Mouse (Mus musculus) liver, embryonic 12.5 days (tissue): ENCODE results near the gene Tbc1d2b. TPM values are rescaled to one million over a fixed set of nuclear protein-coding genes. Genes with fewer than 3 reads are reported as not detected.

ENCODE experiments used
- ATAC-seq: fragments of 200-750 bp; cut with Nextera tagmentation; 2 replicates; pipeline ENCODE4 v1.8.0; 2017; ENCODE audit warnings: moderate number of reproducible peaks, mild to moderate bottlenecking, moderate library complexity
- H3K27ac ChIP-seq: fragments of 300-500 bp; sonication (generic); 2 replicates; pipeline ENCODE4 v1.5.1; 2016; ENCODE audit warnings: mild to moderate bottlenecking
- H3K27me3 ChIP-seq: fragments of 300-500 bp; sonication (generic); replicated peaks from 2 replicates; pipeline ENCODE4 v1.6.1; 2016; ENCODE audit warnings: mild to moderate bottlenecking, moderate library complexity
- H3K36me3 ChIP-seq: fragments of 300-500 bp; sonication (generic); 2 replicates; pipeline ENCODE4 v1.6.1; 2016; ENCODE audit warnings: mild to moderate bottlenecking, moderate library complexity
- H3K4me1 ChIP-seq: fragments of 300-500 bp; sonication (generic); 2 replicates; pipeline ENCODE4 v1.6.1; 2016
- H3K4me2 ChIP-seq: fragments of 300-500 bp; sonication (generic); 2 replicates; pipeline ENCODE4 v1.6.1; 2016; ENCODE audit warnings: mild to moderate bottlenecking, moderate library complexity
- H3K4me3 ChIP-seq: fragments of 300-500 bp; sonication (generic); 2 replicates; pipeline ENCODE4 v1.5.1; 2016; ENCODE audit warnings: mild to moderate bottlenecking, moderate library complexity
- H3K9ac ChIP-seq: fragments of 300-500 bp; sonication (generic); 2 replicates; pipeline ENCODE4 v1.6.1; 2016; ENCODE audit warnings: mild to moderate bottlenecking, moderate library complexity
- H3K9me3 ChIP-seq: fragments of 300-500 bp; sonication (generic); replicated peaks from 2 replicates; pipeline ENCODE4 v1.6.1; 2016; ENCODE audit warnings: mild to moderate bottlenecking, moderate library complexity
- WGBS: fragments of 180-500 bp; shearing (Covaris S2); methylation state at CpG from one replicate; pipeline ENCODE4 v1.1.7; 2016; ENCODE audit not compliant: insufficient replicate concordance; 5-methylcytosine and 5-hydroxymethylcytosine counted together
- polyA plus RNA-seq: library from polyadenylated mRNA; unstranded; fragments of >200 nt; fragmentation: Nextera tagmentation; extraction: Ambion mirVana; gene quantifications from 2 replicates; pipeline ENCODE4 v1.2.1, GENCODE M21; 2016

Gene Tbc1d2b
- polyA plus RNA-seq, 1 experiment from 2014 or later, result 11.0 TPM

DNA sequence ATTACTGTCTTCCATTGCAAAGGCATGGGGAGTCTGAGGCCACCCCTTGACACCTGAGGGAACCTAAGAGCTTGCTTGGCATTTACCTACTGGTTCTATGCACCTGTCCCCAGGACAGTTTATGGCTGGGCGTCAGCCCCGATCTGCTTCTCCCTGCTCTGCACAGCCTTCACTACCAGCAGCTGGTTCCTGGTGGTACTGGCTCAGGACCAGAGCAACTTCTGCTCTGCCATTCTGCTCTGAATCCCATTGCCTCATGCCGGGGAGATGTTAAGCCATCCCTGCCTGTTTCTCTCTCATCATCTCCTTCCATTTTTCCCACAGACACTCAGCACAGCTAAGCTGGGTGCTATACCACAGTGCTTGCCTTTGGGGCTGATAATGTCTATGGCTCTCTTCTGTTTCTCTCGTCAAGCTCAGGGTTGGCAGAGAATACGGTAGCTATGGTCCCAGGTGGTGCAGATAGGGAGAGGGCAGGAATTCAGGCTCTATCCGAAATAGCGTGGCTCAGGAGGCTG is 72.7 kb downstream of the Tbc1d2b start:
- no peak for ATAC-seq

DNA sequence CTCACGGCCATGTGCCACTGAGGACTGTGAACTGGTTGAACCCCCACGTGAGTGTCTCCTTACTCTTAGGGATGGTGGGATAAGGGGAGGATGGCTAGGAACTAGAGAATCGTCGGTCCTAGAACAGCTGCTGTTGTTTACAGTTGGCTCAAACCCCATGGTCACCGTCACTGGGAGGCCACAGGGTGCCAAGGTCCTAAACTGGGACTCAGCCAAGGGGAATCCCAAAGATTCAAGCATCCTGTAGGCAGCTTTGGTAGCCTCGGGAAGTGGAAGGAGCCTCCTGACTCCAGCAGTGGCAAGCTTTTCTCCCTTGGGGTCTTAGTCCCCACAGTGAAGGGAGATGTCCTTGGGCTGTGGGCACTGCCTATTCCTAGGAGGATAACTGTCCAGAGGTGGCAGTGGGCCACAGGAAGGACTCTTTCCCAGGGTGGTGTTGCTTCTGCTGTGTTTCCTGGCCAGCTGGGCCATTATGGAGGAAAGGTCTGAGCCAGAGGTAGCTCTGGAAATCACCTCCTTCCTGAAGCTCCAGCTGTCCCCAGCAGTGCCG is 73.4 kb downstream of the Tbc1d2b start:
- no peaks in the 10 kb centered on the region for H3K9me3 ChIP-seq
- no peak overlapping the region for H3K9ac ChIP-seq
- no peak overlapping the region for H3K27ac ChIP-seq
- H3K4me2 ChIP-seq, result no peak overlapping the region
- WGBS, result 72% methylated on average over 7 of the region's 7 CpGs
- H3K4me1 ChIP-seq, result peaks cover 11% of the 10 kb centered on the region; the same call in 1 of the 2 replicates
- no peaks in the 10 kb centered on the region for H3K27me3 ChIP-seq
- ATAC-seq, result no peak
- H3K4me3 ChIP-seq, result no peak overlapping the region
- peaks cover 20% of the 10 kb centered on the region for H3K36me3 ChIP-seq

More for the DNA sequence above, 72.7 kb downstream of the Tbc1d2b start:
- Histone ChIP-seq H3K9me3 (no peaks in the 10 kb centered on the region), H3K4me1 (peaks cover 11% of the 10 kb centered on the region; the same call in 1 of the 2 replicates), H3K27me3 (no peaks in the 10 kb centered on the region), H3K36me3 (peaks cover 28% of the 10 kb centered on the region), H3K4me2 (no peak overlapping the region), H3K27ac (no peak overlapping the region), H3K9ac (no peak overlapping the region), H3K4me3 (no peak overlapping the region)
- 59% methylated on average over 7 of the region's 7 CpGs for WGBS

DNA sequence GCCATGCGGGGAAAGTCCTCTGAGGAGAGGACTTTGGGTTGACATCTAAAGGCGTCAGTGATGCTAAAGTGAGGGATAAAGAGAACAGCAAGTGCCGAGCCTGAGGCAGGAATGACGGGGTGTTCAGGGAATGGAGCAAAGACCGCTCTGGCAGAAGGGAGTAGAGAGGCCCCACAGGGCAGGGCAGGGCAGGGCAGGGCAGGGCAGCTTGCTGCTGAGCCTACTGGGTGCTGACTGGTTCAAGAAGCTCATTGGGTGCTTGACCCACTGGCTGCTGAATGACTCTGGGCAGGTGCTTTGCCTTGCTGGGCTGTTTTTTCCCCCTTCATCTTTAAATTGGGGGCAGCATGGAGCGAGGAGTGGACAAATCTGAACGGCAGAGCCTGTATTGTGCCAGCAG is 74.3 kb downstream of the Tbc1d2b start:
- 71% methylated on average over 7 of the region's 7 CpGs for WGBS
- Histone ChIP-seq H3K4me2 (no peak overlapping the region), H3K36me3 (peaks cover 12% of the 10 kb centered on the region), H3K9ac (no peak overlapping the region), H3K27me3 (no peaks in the 10 kb centered on the region), H3K4me3 (no peak overlapping the region), H3K27ac (no peak overlapping the region), H3K4me1 (peaks cover 11% of the 10 kb centered on the region; the same call in 1 of the 2 replicates), H3K9me3 (no peaks in the 10 kb centered on the region)
- no peak for ATAC-seq

DNA sequence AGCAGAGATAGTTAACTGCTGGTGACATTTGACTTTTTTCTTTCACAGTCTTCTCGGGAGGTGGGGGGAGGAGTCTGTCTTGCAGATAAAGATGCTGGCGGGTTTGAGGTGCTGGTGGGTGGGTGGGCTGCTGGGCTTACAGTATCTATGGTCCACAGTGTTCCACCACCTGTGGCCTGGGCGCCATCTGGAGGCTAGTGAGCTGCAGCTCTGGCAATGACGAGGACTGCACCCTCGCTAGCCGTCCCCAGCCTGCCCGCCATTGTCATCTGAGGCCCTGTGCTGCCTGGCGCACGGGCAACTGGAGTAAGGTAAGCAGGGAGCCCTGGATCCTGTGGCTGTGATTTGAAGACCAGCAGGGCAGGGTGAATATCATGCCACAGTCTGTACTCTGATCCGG is 75.6 kb downstream of the Tbc1d2b start:
- no peak overlapping the region for H3K4me2 ChIP-seq
- H3K4me1 ChIP-seq, result peaks cover 11% of the 10 kb centered on the region; the same call in 1 of the 2 replicates
- H3K9ac ChIP-seq, result no peak overlapping the region
- ATAC-seq, result no peak
- WGBS, result 52% methylated on average over 10 of the region's 10 CpGs
- H3K36me3 ChIP-seq, result no peaks in the 10 kb centered on the region
- no peak overlapping the region for H3K27ac ChIP-seq
- H3K9me3 ChIP-seq, result no peaks in the 10 kb centered on the region
- no peak overlapping the region for H3K4me3 ChIP-seq
- no peaks in the 10 kb centered on the region for H3K27me3 ChIP-seq

DNA sequence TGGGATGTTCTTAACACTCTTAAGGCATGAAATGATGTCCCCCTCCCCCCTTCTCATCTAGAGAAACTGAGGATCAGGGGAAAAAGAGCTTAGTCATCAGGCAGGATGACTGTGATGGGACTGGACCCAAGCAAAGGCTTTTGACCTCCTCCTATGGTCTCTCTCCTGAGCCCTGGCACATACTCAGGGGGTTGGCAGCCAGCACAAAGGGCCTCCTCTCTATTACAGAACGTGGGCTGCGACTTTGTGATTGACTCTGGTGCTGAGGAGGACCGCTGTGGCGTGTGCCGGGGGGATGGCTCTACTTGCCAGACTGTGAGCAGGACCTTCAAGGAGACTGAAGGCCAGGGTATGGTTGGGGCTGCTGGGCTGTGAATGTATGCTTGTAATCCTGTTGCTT is 81.2 kb downstream of the Tbc1d2b start:
- H3K4me1 ChIP-seq, result no peaks in the 10 kb centered on the region
- no peak overlapping the region for H3K4me2 ChIP-seq
- no peaks in the 10 kb centered on the region; the same call in 1 of the 2 replicates for H3K27me3 ChIP-seq
- no peaks in the 10 kb centered on the region for H3K9me3 ChIP-seq
- no peaks in the 10 kb centered on the region for H3K36me3 ChIP-seq
- 74% methylated on average over 5 of the region's 5 CpGs for WGBS
- no peak overlapping the region for H3K4me3 ChIP-seq
- H3K9ac ChIP-seq, result no peak overlapping the region
- H3K27ac ChIP-seq, result no peak overlapping the region
- ATAC-seq, result no peak

DNA sequence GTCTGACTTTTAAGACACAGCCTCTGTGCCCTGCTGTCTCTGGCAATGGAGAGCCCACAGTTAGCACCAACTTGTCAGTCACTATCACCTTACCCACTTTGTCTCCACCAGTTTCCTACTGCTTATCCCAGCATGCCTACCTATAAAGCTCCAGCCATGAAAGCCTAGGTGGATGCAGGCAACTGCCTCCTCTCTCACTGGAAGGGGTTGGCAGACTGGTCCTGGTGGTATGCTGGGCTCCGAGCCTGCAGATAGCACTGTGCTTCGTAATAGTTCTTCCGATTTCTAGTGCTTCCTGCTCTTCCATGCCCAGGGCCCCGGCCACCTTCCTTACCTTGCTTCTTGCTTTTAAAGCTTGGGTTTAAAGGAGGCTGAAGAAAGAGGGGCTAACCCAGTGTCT is 81.7 kb downstream of the Tbc1d2b start:
- no peak for ATAC-seq
- H3K27ac ChIP-seq, result no peak overlapping the region
- H3K4me3 ChIP-seq, result no peak overlapping the region
- no peaks in the 10 kb centered on the region for H3K9me3 ChIP-seq
- no peak overlapping the region for H3K9ac ChIP-seq
- no peaks in the 10 kb centered on the region; the same call in 1 of the 2 replicates for H3K27me3 ChIP-seq
- H3K4me1 ChIP-seq, result no peaks in the 10 kb centered on the region
- H3K4me2 ChIP-seq, result no peak overlapping the region
- no peaks in the 10 kb centered on the region for H3K36me3 ChIP-seq
- WGBS, result 68% methylated on average over 4 of the region's 4 CpGs

DNA sequence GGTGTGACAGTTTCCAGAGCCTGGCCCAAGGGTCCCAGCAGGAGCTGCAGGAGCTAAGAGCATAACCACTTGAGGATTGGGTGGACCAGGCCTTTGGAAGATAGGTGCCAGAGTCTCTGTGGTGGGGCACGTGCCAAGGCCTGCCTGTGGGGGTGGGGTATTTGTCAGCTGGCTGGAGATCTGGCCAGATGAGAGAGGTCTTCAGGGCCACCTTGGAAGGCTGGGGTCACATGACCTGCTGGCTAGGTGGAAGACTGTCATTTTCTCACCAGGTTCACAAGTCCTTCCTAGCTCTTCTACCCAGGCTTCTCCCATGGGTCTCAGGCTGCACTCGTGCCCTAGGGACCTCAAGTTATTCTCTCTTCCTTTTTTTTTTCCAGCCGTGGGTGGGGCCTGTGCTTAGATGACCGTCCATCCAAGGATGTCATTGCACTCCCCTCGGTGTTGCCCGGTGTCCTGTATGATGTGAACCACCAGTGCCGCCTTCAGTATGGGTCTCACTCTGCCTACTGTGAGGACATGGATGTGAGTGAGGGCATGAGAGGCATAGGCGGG is 85.2 kb downstream of the Tbc1d2b start:
- Histone ChIP-seq H3K4me3 (no peak overlapping the region), H3K4me2 (no peak overlapping the region), H3K36me3 (no peaks in the 10 kb centered on the region), H3K9ac (no peak overlapping the region), H3K4me1 (no peaks in the 10 kb centered on the region), H3K9me3 (no peaks in the 10 kb centered on the region), H3K27ac (no peak overlapping the region), H3K27me3 (no peaks in the 10 kb centered on the region; the same call in 1 of the 2 replicates)
- ATAC-seq, result no peak
- 58% methylated on average over 8 of the region's 8 CpGs for WGBS

DNA sequence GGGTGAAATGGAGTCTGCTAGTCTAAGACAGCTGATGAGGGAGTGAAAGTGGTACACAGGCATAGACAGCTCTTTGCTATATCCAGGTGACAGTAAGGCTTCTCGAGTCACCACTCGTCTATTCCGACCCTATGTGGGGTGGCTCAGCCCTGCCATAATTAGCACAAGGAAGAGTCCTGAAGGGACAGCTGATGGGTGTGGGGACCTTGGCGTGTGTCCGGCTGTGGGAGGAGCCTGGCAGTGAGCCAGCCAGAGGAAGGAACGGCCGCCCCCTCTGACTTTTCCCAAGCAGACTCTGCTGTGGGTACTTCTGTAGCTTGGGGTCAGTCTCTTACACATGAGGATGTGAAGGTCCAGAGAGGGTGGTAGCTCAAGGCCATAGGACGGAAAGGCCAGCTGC is 86.5 kb downstream of the Tbc1d2b start:
- no peak overlapping the region for H3K4me3 ChIP-seq
- no peaks in the 10 kb centered on the region for H3K4me1 ChIP-seq
- no peaks in the 10 kb centered on the region for H3K36me3 ChIP-seq
- H3K9me3 ChIP-seq, result no peaks in the 10 kb centered on the region
- H3K27me3 ChIP-seq, result no peaks in the 10 kb centered on the region; the same call in 1 of the 2 replicates
- H3K9ac ChIP-seq, result no peak overlapping the region
- ATAC-seq, result 0 out of 2 replicates have a peak, but pooled peaks have one; percentile 20
- no peak overlapping the region for H3K27ac ChIP-seq
- H3K4me2 ChIP-seq, result no peak overlapping the region
- WGBS, result 53% methylated on average over 8 of the region's 8 CpGs

DNA sequence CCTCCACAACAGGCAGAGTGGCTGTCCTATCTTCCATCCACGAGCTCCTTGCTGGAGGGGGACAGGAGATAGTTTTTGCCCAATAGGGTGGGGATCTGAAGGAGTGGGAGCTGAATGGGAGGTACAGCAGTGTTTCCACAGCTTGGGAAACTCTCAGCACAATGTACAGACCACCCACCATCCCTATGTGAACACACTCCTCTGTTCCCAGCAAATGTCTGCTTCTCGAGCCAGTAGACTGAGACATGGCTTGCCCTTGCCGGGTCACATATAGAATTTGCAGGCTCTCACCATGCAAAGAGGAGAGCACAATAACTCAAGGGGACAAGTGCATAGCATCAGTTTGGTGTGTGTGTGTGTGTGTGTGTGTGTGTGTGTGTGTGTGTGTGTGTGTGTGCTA is 87.1 kb downstream of the Tbc1d2b start:
- no peak for ATAC-seq
- no peaks in the 10 kb centered on the region for H3K4me1 ChIP-seq
- H3K4me3 ChIP-seq, result no peak overlapping the region
- no peak overlapping the region for H3K9ac ChIP-seq
- no peaks in the 10 kb centered on the region for H3K36me3 ChIP-seq
- no peaks in the 10 kb centered on the region for H3K27me3 ChIP-seq
- H3K4me2 ChIP-seq, result no peak overlapping the region
- H3K9me3 ChIP-seq, result no peaks in the 10 kb centered on the region
- H3K27ac ChIP-seq, result no peak overlapping the region
- WGBS, result 58% methylated on average over 3 of the region's 3 CpGs

DNA sequence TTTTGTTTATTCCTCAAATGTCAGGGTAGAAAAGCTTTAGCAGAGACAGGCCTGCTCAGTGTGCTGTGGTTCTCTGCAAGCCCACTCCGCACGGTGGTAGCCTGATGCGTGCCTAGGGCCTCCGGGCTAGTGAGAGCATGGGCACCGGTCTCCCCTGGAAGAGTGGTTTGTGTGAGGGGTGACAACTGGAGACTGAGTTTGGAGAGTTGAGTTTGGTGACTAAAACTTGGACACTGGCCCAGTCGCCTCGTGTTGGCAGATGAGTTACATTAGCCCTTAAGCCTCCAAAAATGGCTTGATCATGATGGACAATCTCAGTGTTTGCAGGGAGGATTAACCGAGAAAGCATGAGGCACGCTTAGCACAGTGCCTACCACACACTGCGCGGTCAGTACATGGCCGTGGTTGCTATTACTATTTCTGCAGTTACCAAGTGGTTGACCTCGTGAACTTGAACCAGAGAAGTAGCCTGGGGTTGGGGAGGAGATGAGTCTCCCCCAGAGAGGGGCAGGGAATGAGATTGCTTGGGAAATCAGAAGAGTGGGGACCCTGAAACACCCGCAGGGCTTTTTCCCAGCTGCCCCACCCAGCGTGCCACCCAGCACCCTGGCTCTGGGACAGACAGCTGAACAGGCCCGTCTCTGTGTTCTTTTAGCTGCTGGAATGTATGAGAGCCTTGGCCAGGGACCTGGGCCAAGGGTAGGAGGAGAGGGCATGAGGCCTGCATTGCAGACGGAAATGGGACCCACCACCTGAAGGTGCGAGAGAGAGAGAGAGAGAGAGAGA is 87.8 kb downstream of the Tbc1d2b start:
- Histone ChIP-seq H3K4me2 (no peak overlapping the region), H3K9ac (no peak overlapping the region), H3K4me1 (no peaks in the 10 kb centered on the region), H3K36me3 (no peaks in the 10 kb centered on the region), H3K27me3 (no peaks in the 10 kb centered on the region), H3K4me3 (no peak overlapping the region), H3K9me3 (no peaks in the 10 kb centered on the region), H3K27ac (no peak overlapping the region)
- WGBS, result 70% methylated on average over 18 of the region's 18 CpGs
- ATAC-seq, result no peak

DNA sequence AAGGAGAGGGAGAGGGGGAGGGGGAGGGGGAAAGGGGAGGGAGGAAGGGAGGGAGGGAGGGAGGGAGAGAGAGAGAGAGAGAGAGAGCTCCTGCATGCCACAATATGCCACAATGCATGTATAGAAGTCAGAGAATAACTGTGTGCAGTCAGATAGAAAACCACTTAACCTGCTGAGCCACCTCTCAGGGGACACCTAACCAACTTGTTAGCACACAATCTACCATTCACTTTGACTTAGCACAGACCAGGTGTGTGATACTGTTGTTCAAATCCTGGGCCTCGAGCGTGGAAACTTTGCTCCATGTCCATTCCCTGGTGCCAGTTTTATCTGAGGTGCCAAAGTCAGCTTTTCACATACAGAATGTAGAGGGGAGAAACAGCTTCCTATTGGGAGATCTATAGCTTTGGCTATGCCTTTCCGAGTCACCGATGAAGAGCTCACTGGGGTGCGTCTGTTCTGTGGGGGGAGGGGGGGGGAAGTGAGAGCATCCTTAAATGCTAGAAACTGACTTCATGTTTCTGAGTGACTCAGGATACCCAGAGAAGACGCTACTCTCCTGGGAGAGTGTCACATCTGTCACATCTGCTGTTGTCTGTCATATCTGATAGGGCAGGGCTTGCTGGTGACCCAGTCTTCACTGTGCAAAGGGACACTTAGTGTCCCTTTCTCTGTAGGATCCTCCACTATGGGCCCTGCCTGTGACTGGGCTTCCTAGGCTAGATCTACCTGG is 88.8 kb downstream of the Tbc1d2b start:
- Histone ChIP-seq H3K9ac (no peak overlapping the region), H3K27ac (no peak overlapping the region), H3K4me2 (no peak overlapping the region), H3K9me3 (no peaks in the 10 kb centered on the region), H3K27me3 (no peaks in the 10 kb centered on the region), H3K4me3 (no peak overlapping the region), H3K36me3 (no peaks in the 10 kb centered on the region), H3K4me1 (no peaks in the 10 kb centered on the region)
- no peak for ATAC-seq
- WGBS, result 69% methylated on average over 6 of the region's 6 CpGs

DNA sequence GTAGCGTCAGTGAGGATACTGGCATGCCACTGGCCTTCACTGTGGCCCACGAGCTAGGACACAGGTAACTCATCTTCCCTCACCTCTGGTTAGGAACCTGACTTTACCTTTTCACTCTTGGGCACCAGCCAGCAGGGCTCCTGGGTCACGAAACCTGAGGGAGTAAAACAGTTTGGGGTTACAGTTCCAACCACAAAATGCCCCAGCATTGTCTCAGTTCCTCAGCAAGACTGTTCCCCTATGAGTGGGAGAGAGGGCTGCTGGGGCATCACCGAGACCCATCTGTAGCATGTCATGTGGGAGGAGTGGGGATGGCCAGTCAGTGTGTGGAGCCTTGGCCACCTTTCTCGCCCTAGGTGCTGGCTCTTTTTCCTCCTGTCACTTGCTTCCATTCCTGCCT is 91.2 kb downstream of the Tbc1d2b start:
- Histone ChIP-seq H3K36me3 (no peaks in the 10 kb centered on the region), H3K4me1 (no peaks in the 10 kb centered on the region), H3K4me2 (no peak overlapping the region), H3K9ac (no peak overlapping the region), H3K9me3 (no peaks in the 10 kb centered on the region), H3K27me3 (no peaks in the 10 kb centered on the region), H3K27ac (no peak overlapping the region), H3K4me3 (no peak overlapping the region)
- ATAC-seq, result no peak
- WGBS, result 58% methylated on average over 5 of the region's 5 CpGs
